Mouse (Mus musculus) CH12.LX (cell line): ENCODE measurements around the gene Ccdc78. TPM values are rescaled to one million over a fixed set of nuclear protein-coding genes. Genes with fewer than 3 reads are reported as not detected.

Experiments
- DNase-seq: peaks from one replicate; pipeline ENCODE4 v3.0.0-alpha.2; 2013; ENCODE audit errors: extremely low read depth
- H3K27ac ChIP-seq: 2 replicates; pipeline ENCODE4 v1.5.1; 2012; ENCODE audit warnings: low read depth, mild to moderate bottlenecking, control low read depth, moderate library complexity; ENCODE audit not compliant: insufficient read depth
- H3K27me3 ChIP-seq: replicated peaks from 2 replicates; pipeline ENCODE3; 2012; ENCODE audit warnings: inconsistent platforms
- H3K36me3 ChIP-seq, 2 experiments: replicated peaks in 1 of 2; 2 replicates each; pipeline versions ENCODE3 to v1.6.1; 2012; ENCODE audit warnings: inconsistent platforms in 1 of 2, low read length in 1 of 2, mild to moderate bottlenecking in 1 of 2, mixed read lengths in 1 of 2, moderate library complexity in 1 of 2; ENCODE audit not compliant: control insufficient read depth in 1 of 2, insufficient read depth in 1 of 2
- H3K4me1 ChIP-seq, 2 experiments: 2 replicates each; pipeline ENCODE4 v1.6.1; 2012; ENCODE audit warnings: inconsistent platforms in 1 of 2, moderate library complexity in 1 of 2; ENCODE audit not compliant: insufficient read depth in 2 of 2, control insufficient read depth in 1 of 2
- H3K4me2 ChIP-seq: 2 replicates; pipeline ENCODE4 v1.6.1; 2012; ENCODE audit warnings: low read depth, mild to moderate bottlenecking, control low read depth; ENCODE audit not compliant: poor library complexity, insufficient read depth, severe bottlenecking
- H3K4me3 ChIP-seq, 3 experiments: fragments of 150-350 bp in 1 of 3; sonication (generic) in 1 of 3; replicated peaks in 1 of 3; 2 replicates each; pipeline versions ENCODE3 to v1.5.1; 2011 to 2012; ENCODE audit warnings: low read depth in 2 of 3, low read length in 2 of 3, mild to moderate bottlenecking in 2 of 3, moderate library complexity in 2 of 3, control low read depth in 1 of 3, improper control_type of control experiment in 1 of 3, inconsistent platforms in 1 of 3, mixed read lengths in 1 of 3; ENCODE audit not compliant: poor library complexity in 1 of 3
- H3K79me2 ChIP-seq: replicated peaks from 2 replicates; pipeline ENCODE4 v1.6.1; 2012; ENCODE audit warnings: mild to moderate bottlenecking, moderate library complexity; ENCODE audit not compliant: control insufficient read depth, poor library complexity, insufficient read depth, severe bottlenecking; ENCODE audit errors: extremely low read depth
- H3K9ac ChIP-seq: 2 replicates; pipeline ENCODE4 v1.6.1; 2012; ENCODE audit warnings: low read depth, mild to moderate bottlenecking, control low read depth, moderate library complexity; ENCODE audit not compliant: insufficient read depth
- H3K9me3 ChIP-seq: replicated peaks from 2 replicates; pipeline ENCODE3; 2012; ENCODE audit warnings: low read length, inconsistent platforms, mixed read lengths
- CHD2 ChIP-seq: IDR thresholded peaks from 2 replicates; pipeline ENCODE4 v1.6.1; 2011; ENCODE audit warnings: low read length, improper control_type of control experiment
- CTCF ChIP-seq, 2 experiments: IDR thresholded peaks in 1 of 2; conservative IDR thresholded peaks in 1 of 2; 2 replicates each; pipeline ENCODE4 v1.5.1; 2011 to 2012; ENCODE audit warnings: low read depth in 2 of 2, low read length in 2 of 2, improper control_type of control experiment in 1 of 2, inconsistent platforms in 1 of 2, mild to moderate bottlenecking in 1 of 2, moderate library complexity in 1 of 2
- E2F4 ChIP-seq: IDR thresholded peaks from 2 replicates; pipeline ENCODE4 v1.6.1; 2011; ENCODE audit warnings: low read depth, low read length, improper control_type of control experiment; ENCODE audit not compliant: insufficient replicate concordance
- EP300 ChIP-seq: IDR thresholded peaks from 2 replicates; pipeline ENCODE4 v1.6.1; 2011; ENCODE audit warnings: low read length, improper control_type of control experiment
- ETS1 ChIP-seq: conservative IDR thresholded peaks from 2 replicates; pipeline ENCODE4 v1.6.1; 2012; ENCODE audit warnings: low read depth, mild to moderate bottlenecking, inconsistent platforms, low read length, improper control_type of control experiment, moderate library complexity
- GABPA ChIP-seq: IDR thresholded peaks from 2 replicates; pipeline ENCODE4 v1.6.1; 2012; ENCODE audit warnings: low read depth, low read length, improper control_type of control experiment, inconsistent platforms; ENCODE audit not compliant: insufficient replicate concordance
- HCFC1 ChIP-seq: IDR thresholded peaks from 2 replicates; pipeline ENCODE4 v1.6.1; 2012; ENCODE audit warnings: low read depth, mild to moderate bottlenecking, inconsistent platforms, low read length, improper control_type of control experiment
- JUN ChIP-seq: IDR thresholded peaks from 2 replicates; pipeline ENCODE4 v1.6.1; 2011; ENCODE audit warnings: low read depth, mild to moderate bottlenecking, low read length, improper control_type of control experiment, moderate library complexity; ENCODE audit not compliant: insufficient read depth
- JUND ChIP-seq: conservative IDR thresholded peaks from 2 replicates; pipeline ENCODE4 v1.6.1; 2011; ENCODE audit warnings: low read depth, low read length, improper control_type of control experiment
- KAT2A ChIP-seq: IDR thresholded peaks from 2 replicates; pipeline ENCODE4 v1.6.1; 2012; ENCODE audit warnings: low read length, improper control_type of control experiment, inconsistent platforms; ENCODE audit not compliant: insufficient replicate concordance
- MAX ChIP-seq: IDR thresholded peaks from 2 replicates; pipeline ENCODE4 v1.6.1; 2011; ENCODE audit warnings: low read length, improper control_type of control experiment
- MAZ ChIP-seq: IDR thresholded peaks from 2 replicates; pipeline ENCODE4 v1.6.1; 2012; ENCODE audit warnings: low read depth, mild to moderate bottlenecking, inconsistent platforms, low read length, improper control_type of control experiment, moderate library complexity
- MEF2A ChIP-seq: IDR thresholded peaks from 2 replicates; pipeline ENCODE4 v1.6.1; 2014; ENCODE audit warnings: low read depth, mild to moderate bottlenecking, inconsistent platforms, low read length, improper control_type of control experiment, borderline replicate concordance
- MXI1 ChIP-seq: IDR thresholded peaks from 2 replicates; pipeline ENCODE4 v1.6.1; 2011; ENCODE audit warnings: mild to moderate bottlenecking, low read depth, low read length, improper control_type of control experiment
- NELFE ChIP-seq: IDR thresholded peaks from 2 replicates; pipeline ENCODE4 v1.6.1; 2011; ENCODE audit warnings: low read depth, low read length, improper control_type of control experiment
- NRF1 ChIP-seq: IDR thresholded peaks from 2 replicates; pipeline ENCODE4 v1.6.1; 2014; ENCODE audit warnings: low read depth, mild to moderate bottlenecking, inconsistent platforms, low read length, improper control_type of control experiment, moderate library complexity
- POLR2A ChIP-seq: IDR thresholded peaks from 2 replicates; pipeline ENCODE4 v1.6.1; 2011; ENCODE audit warnings: low read depth, mild to moderate bottlenecking, improper control_type of control experiment, low read length
- RAD21 ChIP-seq: IDR thresholded peaks from 2 replicates; pipeline ENCODE4 v1.6.1; 2011; ENCODE audit warnings: low read depth, mild to moderate bottlenecking, low read length, improper control_type of control experiment, moderate library complexity
- SIN3A ChIP-seq: IDR thresholded peaks from 2 replicates; pipeline ENCODE4 v1.6.1; 2012; ENCODE audit warnings: low read length, improper control_type of control experiment, inconsistent platforms
- SMC3 ChIP-seq: IDR thresholded peaks from 2 replicates; pipeline ENCODE4 v1.6.1; 2011; ENCODE audit warnings: low read depth, low read length, improper control_type of control experiment
- TBP ChIP-seq: conservative IDR thresholded peaks from 2 replicates; pipeline ENCODE4 v1.6.1; 2011; ENCODE audit warnings: low read depth, low read length, improper control_type of control experiment
- TCF12 ChIP-seq: IDR thresholded peaks from 2 replicates; pipeline ENCODE4 v1.6.1; 2014; ENCODE audit warnings: low read depth, mild to moderate bottlenecking, inconsistent platforms, low read length, improper control_type of control experiment
- UBTF ChIP-seq: IDR thresholded peaks from 2 replicates; pipeline ENCODE4 v1.6.1; 2012; ENCODE audit warnings: low read depth, mild to moderate bottlenecking, inconsistent platforms, low read length, improper control_type of control experiment, moderate library complexity
- USF1 ChIP-seq: IDR thresholded peaks from 2 replicates; pipeline ENCODE4 v1.6.1; 2014; ENCODE audit warnings: low read depth, mild to moderate bottlenecking, inconsistent platforms, low read length, improper control_type of control experiment
- ZKSCAN1 ChIP-seq: IDR thresholded peaks from 2 replicates; pipeline ENCODE4 v1.6.1; 2012; ENCODE audit warnings: low read depth, inconsistent platforms, low read length, improper control_type of control experiment, borderline replicate concordance
- ZMIZ1 ChIP-seq: IDR thresholded peaks from 2 replicates; pipeline ENCODE4 v1.6.1; 2012; ENCODE audit warnings: low read depth, mild to moderate bottlenecking, inconsistent platforms, low read length, improper control_type of control experiment
- dilution Hi-C: fragments of 300-500 bp; cut with MboI; formaldehyde crosslinking; loops from 2 replicates; pipeline ENCODE4 v1.14.3; 2020; ENCODE audit warnings: low sequenced_read_pairs; ENCODE audit not compliant: extremely low pct_unique_long_range_greater_than_20kb, extremely low pct_ligation_motif_present
- in situ Hi-C: fragments of 300-500 bp; cut with MboI; formaldehyde crosslinking; loops from 3 replicates; pipeline ENCODE4 v1.14.3; 2019; ENCODE audit warnings: low sequenced_read_pairs, low pct_ligation_motif_present, low pct_unique_long_range_greater_than_20kb, mixed read lengths
- polyA plus RNA-seq: library from polyadenylated mRNA; unstranded; fragments of >175 nt; gene quantifications from 2 replicates; pipeline ENCODE4 v1.2.1, GENCODE M21; 2012; ENCODE audit warnings: low read depth; ENCODE audit not compliant: insufficient read length
- total RNA-seq, 2 experiments: library from RNA; depleted of rRNA; stranded (reverse); fragments of 300-350 nt in 1 of 2; fragments of >200 nt in 1 of 2; gene quantifications; 2 replicates each; pipeline ENCODE4 v1.2.3; 2012 to 2014

Ccdc78 gene
- total and polyA plus RNA-seq, 3 experiments, result 0.13 to 0.40 (median 0.25) TPM

DNA sequence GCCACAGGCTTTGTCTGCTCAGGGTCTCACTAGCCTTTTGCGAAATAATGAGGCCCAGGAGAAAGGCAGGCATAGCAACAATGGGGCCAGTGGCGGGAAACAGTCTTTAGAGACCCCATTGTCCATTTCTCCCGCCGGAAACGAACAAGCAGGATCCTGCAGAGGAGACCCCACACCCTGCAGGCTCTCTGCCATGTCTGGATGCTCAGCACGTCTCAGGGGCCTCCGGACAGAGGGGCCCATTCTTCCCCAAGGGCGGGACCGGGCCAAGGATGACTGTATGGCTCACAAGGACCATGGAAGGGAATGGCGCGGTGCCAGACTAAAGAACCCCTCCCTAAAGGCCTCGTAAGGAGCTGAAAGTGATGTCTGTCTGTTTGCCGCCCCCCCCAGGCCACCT is 7.8 kb downstream of the Ccdc78 start:
- peaks cover 14 to 35% of the 10 kb centered on the region in 2 experiments for H3K4me1 ChIP-seq
- in situ Hi-C loops (loop anchor here (10.0 kb wide), 1 partner anchor 59 kb away; the partner anchor contains the start of gene Mslnl), dilution Hi-C loops (no loop called here)
- H3K36me3 ChIP-seq, result peaks cover 4 to 23% of the 10 kb centered on the region in 2 experiments
- H3K4me3 ChIP-seq, result no peak overlapping the region
- peaks cover 12% of the 10 kb centered on the region for H3K27me3 ChIP-seq
- H3K79me2 ChIP-seq, result 0 out of 2 replicates have a peak, but pooled peaks cover 3% of the 10 kb centered on the region
- H3K9ac ChIP-seq, result no peak overlapping the region
- no peak overlapping the region for H3K27ac ChIP-seq
- TF ChIP-seq ETS1 (no peak), ZMIZ1 (no peak), USF1 (no peak), GABPA (no peak), TBP (no peak), NELFE (no peak), TCF12 (no peak), JUN (no peak), RAD21 (no peak), MEF2A (no peak), SIN3A (no peak), POLR2A (no peak), MAZ (no peak), EP300 (no peak), UBTF (no peak), MAX (no peak), CTCF (conservative IDR thresholded peaks at IDR 0.05 in 1 of 2, IDR thresholded peaks at IDR 0.05 in 1 of 2; ENCODE audit: low read depth in 2 of 2, low read length in 2 of 2) (no peak), CHD2 (no peak), HCFC1 (no peak)
- no peak for DNase-seq
- H3K9me3 ChIP-seq, result peaks cover 2% of the 10 kb centered on the region
- H3K4me2 ChIP-seq, result no peak overlapping the region

DNA sequence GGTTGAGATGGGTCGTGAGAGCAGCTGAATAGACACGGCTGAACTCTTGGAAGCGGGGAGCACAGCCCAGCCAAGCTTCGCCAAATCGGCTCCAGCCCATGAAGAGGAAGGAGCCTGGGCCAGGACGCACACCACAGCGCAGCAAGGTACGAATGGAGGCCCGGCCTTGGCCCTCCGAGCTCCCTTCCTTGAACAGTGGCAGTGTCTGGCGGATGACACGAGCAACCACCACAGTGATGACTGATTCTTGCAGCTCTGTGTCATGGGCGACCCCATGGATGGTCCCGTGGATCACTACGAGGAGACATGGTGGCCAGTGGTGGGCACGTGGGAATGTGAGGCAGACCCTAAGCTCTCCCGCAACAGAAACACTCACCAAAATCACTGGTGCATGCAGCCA is 8.6 kb downstream of the Ccdc78 start:
- 0 out of 2 replicates have a peak, but pooled peaks cover 3% of the 10 kb centered on the region for H3K79me2 ChIP-seq

More for the DNA sequence above, 8.6 kb downstream of the Ccdc78 start:
- H3K9me3 ChIP-seq, result peaks cover 2% of the 10 kb centered on the region
- DNase-seq, result no peak
- H3K27ac ChIP-seq, result no peak overlapping the region
- no peak overlapping the region for H3K4me3 ChIP-seq
- dilution Hi-C loops (no loop called here), in situ Hi-C loops (loop anchor here (10.0 kb wide), 1 partner anchor 60 kb away; the partner anchor contains the start of gene Mslnl)
- H3K36me3 ChIP-seq, result peaks cover 0 to 15% of the 10 kb centered on the region in 2 experiments
- H3K9ac ChIP-seq, result no peak overlapping the region
- no peak overlapping the region for H3K4me2 ChIP-seq
- peaks cover 17% of the 10 kb centered on the region for H3K27me3 ChIP-seq
- TF ChIP-seq USF1 (no peak), RAD21 (no peak), NRF1 (no peak), TBP (no peak), NELFE (no peak), KAT2A (no peak), ZKSCAN1 (no peak), POLR2A (no peak), CTCF (conservative IDR thresholded peaks at IDR 0.05 in 1 of 2, IDR thresholded peaks at IDR 0.05 in 1 of 2; ENCODE audit: low read depth in 2 of 2, low read length in 2 of 2) (no peak), MXI1 (no peak), MAX (no peak), UBTF (no peak), JUND (no peak), E2F4 (no peak), CHD2 (no peak), SIN3A (no peak), SMC3 (no peak)
- H3K4me1 ChIP-seq, result peaks cover 14 to 35% of the 10 kb centered on the region in 2 experiments
